Mouse (Mus musculus) testis, adult 2 months (tissue): ENCODE results near the gene Fgd4.

ENCODE experiments used
- CTCF ChIP-seq: fragments of 200-500 bp; IDR thresholded peaks from 2 replicates; pipeline ENCODE4 v1.5.1; 2012; ENCODE audit warnings: low read depth, mild to moderate bottlenecking, inconsistent platforms, low read length, moderate library complexity; ENCODE audit not compliant: control insufficient read depth, insufficient read depth, insufficient replicate concordance
- POLR2A ChIP-seq: fragments of 200-500 bp; IDR thresholded peaks from 2 replicates; pipeline ENCODE4 v1.6.1; 2012; ENCODE audit warnings: low read depth, mild to moderate bottlenecking, inconsistent platforms, low read length, moderate library complexity; ENCODE audit not compliant: control insufficient read depth

GRCm38 (mm10) chr16:16552197-16552596 lies 48.2 kb downstream of the Fgd4 start:
- TF ChIP-seq CTCF (no peak), POLR2A (no peak)
